Mouse (Mus musculus): ENCODE measurements around the gene Gm43552.

Gm43552 gene

DNA sequence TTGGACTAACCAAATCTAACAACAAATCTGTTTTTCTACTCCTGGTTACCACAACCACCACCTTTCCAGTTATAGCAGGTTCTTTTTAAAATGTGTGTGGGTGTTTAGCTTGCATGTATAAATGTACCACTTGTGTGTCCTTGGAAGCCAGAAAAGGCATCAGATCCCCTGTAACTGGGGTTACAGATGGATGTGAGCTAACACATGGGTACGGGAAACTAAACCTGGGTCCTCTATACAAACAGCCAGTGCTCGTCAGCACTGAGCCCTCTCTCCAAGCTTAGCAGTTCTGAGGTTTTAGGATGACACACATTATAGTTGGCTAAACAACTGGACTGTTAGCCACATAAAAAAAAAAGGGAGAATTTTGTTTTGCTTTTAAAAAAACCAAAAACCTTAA is 106.9 kb downstream of the Gm43552 start:
- DNase-seq (ENCODE audit: extremely low read depth, low read depth): no peak

Data from MEL-GATA-1-ER (cell line).